Mouse (Mus musculus): Measurements from ENCODE around the gene Itih4. TPM values are rescaled to one million over a fixed set of nuclear protein-coding genes. Genes with fewer than 3 reads are reported as not detected.

Gene Itih4
- polyA plus RNA-seq (2015; fragmentation: Nextera tagmentation; extraction: Ambion mirVana), result 2.2 TPM in 1 of 2 replicates, not detected in the other

DNA sequence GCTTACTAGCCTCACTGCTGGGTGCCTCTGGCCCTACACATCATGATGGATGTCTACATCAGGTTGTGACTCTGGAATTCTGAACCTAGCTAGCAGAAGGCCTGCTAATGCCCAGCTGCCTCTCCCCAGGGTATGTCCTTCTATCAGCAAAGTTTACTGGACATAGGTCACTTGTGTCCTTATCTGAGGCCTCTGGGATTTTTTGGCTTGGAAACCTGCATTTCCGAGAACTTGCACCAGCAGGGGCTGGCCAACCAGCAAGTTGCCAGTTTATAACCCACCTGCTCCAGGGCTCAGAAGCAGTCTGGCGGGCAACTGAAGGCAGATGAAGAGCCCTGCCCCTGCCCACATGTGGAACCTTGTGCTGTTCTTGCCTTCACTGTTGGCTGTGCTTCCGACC, at the start of gene Itih4:
Gene Itih4, plus strand, starts transcription at position 273 of the 400 bp plus-strand sequence.
- no peaks in the 10 kb centered on the region for H3K27me3 ChIP-seq

GRCm38 (mm10) chr14:30837416-30837996, 48.8 kb upstream of the Itih4 start:
- Histone ChIP-seq H3K27me3 (no peaks in the 10 kb centered on the region), H3K4me2 (no peak overlapping the region), H3K4me1 (no peaks in the 10 kb centered on the region), H3K9me3 (no peaks in the 10 kb centered on the region), H3K27ac (no peak overlapping the region), H3K36me3 (peaks cover 24% of the 10 kb centered on the region), H3K9ac (no peak overlapping the region), H3K4me3 (no peak overlapping the region)
- whole genome bisulfite sequencing, result 87% methylated on average over 14 of the region's 14 CpGs
- ATAC-seq (ENCODE audit: insufficient number of reproducible peaks, insufficient read depth, low FRiP score, low TSS enrichment, low read depth), result no peak

More for the DNA sequence above, at the start of gene Itih4:
- Histone ChIP-seq H3K36me3 (no peaks in the 10 kb centered on the region), H3K4me3 (no peak within 1 kb of the TSS), H3K9ac (no peak within 1 kb of the TSS), H3K9me3 (no peaks in the 10 kb centered on the region), H3K4me2 (no peak within 1 kb of the TSS), H3K4me1 (peaks cover 7% of the 10 kb centered on the region), H3K27ac (no peak within 1 kb of the TSS)
- 88% methylated on average over 3 of the region's 3 CpGs for WGBS
- ATAC-seq (ENCODE audit: insufficient number of reproducible peaks, insufficient read depth, low FRiP score, low TSS enrichment, low read depth), result no peak

DNA sequence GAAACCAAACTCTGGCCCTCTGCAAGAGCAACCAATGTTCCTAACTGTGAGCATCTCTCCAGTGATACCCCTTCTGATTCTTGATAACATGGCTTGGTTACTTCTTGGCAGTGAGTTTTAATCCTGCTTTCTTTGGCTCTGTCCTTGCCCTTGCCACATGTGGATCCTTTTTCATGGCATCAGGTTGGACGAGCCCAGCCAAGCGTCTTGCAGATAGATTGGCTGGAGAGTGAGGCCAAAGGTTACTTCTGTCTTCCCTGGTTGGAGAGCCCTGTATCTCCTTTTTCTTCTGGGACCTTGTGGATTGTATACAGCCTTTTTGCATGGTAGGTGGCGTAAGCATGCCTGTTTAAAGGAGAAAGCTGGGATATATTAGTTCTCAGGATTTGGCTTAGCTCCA, 42.6 kb upstream of the Itih4 start:
- H3K9me3 ChIP-seq, result no peaks in the 10 kb centered on the region
- no peak overlapping the region for H3K9ac ChIP-seq
- ATAC-seq (ENCODE audit: insufficient number of reproducible peaks, insufficient read depth, low FRiP score, low TSS enrichment, low read depth), result no peak
- peaks cover 9% of the 10 kb centered on the region for H3K36me3 ChIP-seq
- H3K4me3 ChIP-seq, result no peak overlapping the region
- no peak overlapping the region for H3K4me2 ChIP-seq
- no peak overlapping the region for H3K27ac ChIP-seq
- H3K4me1 ChIP-seq, result no peaks in the 10 kb centered on the region
- 85% methylated on average over 3 of the region's 3 CpGs for WGBS
- no peaks in the 10 kb centered on the region for H3K27me3 ChIP-seq

DNA sequence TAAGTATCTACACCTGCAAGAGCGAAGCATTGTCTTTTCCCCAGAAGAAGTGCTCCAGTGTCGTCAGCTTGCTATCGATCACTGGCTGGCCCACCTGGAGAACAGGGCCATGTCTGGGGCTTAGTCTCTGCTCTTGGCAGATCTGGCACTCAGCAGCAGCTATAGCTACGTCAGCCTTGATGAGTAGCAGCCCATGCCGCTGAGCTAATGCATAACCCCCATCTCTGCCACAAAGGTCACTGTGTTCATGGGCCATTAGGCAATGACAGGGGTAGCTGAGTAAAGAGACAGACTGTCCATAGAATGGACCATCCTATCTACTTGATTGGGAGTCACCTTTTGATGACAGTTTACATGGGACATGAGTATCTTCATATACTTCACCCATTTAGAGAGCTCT, 35.8 kb upstream of the Itih4 start:
- Histone ChIP-seq H3K4me1 (no peaks in the 10 kb centered on the region), H3K36me3 (peaks cover 12% of the 10 kb centered on the region), H3K9ac (no peak overlapping the region), H3K4me3 (no peak overlapping the region), H3K4me2 (no peak overlapping the region), H3K27me3 (no peaks in the 10 kb centered on the region), H3K9me3 (no peaks in the 10 kb centered on the region), H3K27ac (no peak overlapping the region)
- no peak for ATAC-seq (ENCODE audit: insufficient number of reproducible peaks, insufficient read depth, low FRiP score, low TSS enrichment, low read depth)
- WGBS, result 90% methylated on average over 5 of the region's 5 CpGs

DNA sequence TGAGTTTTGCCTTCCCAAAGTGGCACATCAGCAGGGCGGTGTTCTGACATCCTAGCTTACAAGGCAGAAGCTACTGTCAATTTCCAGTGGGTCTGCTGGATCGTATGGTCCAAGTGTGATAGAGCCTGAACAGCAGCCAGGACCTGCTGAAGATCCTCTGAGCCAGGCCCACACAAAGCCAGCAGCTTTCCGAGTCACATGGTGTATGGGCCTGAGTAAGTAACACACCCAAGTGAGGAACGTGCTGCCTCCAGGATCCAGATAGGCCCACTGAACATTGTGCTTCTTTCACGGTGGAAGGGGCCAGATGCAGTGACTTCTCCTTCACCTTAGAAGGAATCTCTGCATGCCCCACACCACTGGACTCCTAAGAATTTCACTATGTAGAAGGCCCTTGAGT, 34.0 kb upstream of the Itih4 start:
- Histone ChIP-seq H3K36me3 (peaks cover 12% of the 10 kb centered on the region; the same call in 1 of the 2 replicates), H3K4me3 (no peak overlapping the region), H3K4me1 (no peaks in the 10 kb centered on the region), H3K9ac (no peak overlapping the region), H3K27me3 (no peaks in the 10 kb centered on the region), H3K27ac (no peak overlapping the region), H3K9me3 (no peaks in the 10 kb centered on the region), H3K4me2 (no peak overlapping the region)
- WGBS, result 85% methylated on average over 5 of the region's 5 CpGs
- no peak for ATAC-seq (ENCODE audit: insufficient number of reproducible peaks, insufficient read depth, low FRiP score, low TSS enrichment, low read depth)

DNA sequence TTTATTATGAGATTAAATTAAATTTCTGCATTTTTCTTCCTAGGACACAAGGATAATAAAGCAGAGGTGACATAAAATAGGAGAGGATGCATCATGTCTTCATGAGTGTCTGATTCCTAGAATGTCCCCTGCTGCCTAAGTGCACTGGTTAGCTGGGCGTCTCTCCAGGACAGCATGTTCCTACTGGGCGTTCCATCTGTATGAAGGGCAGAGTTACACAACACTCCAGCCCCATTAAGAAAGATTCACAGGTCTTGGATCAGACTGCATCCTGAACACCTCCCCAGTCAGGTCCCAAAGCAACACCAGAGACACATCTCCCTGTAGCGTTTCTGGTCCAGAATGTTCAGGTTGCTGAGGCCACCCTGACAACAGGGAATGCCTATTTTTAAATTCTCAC, 31.0 kb upstream of the Itih4 start:
- WGBS, result 91% methylated on average over 3 of the region's 3 CpGs
- H3K9ac ChIP-seq, result no peak overlapping the region

GRCm38 (mm10) chr14:30856885-30857507, 29.3 kb upstream of the Itih4 start:
- no peak overlapping the region for H3K9ac ChIP-seq
- no peaks in the 10 kb centered on the region for H3K27me3 ChIP-seq
- H3K9me3 ChIP-seq, result no peaks in the 10 kb centered on the region
- no peak overlapping the region for H3K27ac ChIP-seq
- 88% methylated on average over 10 of the region's 10 CpGs for WGBS
- peaks cover 12% of the 10 kb centered on the region; the same call in 1 of the 2 replicates for H3K36me3 ChIP-seq
- H3K4me2 ChIP-seq, result no peak overlapping the region
- H3K4me1 ChIP-seq, result peaks cover 3% of the 10 kb centered on the region; the same call in 1 of the 2 replicates
- no peak overlapping the region for H3K4me3 ChIP-seq
- ATAC-seq (ENCODE audit: insufficient number of reproducible peaks, insufficient read depth, low FRiP score, low TSS enrichment, low read depth), result no peak

More for the DNA sequence above, 31.0 kb upstream of the Itih4 start:
- Histone ChIP-seq H3K27ac (no peak overlapping the region), H3K36me3 (peaks cover 12% of the 10 kb centered on the region; the same call in 1 of the 2 replicates), H3K4me2 (no peak overlapping the region), H3K9me3 (no peaks in the 10 kb centered on the region), H3K27me3 (no peaks in the 10 kb centered on the region), H3K4me1 (no peaks in the 10 kb centered on the region), H3K4me3 (no peak overlapping the region)
- no peak for ATAC-seq (ENCODE audit: insufficient number of reproducible peaks, insufficient read depth, low FRiP score, low TSS enrichment, low read depth)

DNA sequence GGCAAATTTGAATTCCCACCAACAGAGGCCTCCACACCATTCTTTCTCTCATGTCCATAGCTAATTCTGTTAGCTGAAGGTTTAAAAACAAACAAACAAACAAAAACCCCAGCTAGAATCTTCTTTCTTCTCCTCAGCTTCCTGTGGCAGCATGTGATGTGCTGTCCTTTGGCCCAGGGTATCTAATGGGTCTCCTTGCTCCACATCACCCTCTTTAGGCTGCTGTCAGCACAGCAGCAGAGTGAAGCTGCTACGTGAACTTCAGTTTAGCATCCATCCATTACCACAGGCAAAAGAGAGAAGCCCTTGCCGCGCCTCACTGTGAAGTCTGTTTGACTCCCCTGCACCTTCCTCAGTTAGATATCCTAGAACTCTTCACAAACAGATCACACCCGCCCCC, 28.3 kb upstream of the Itih4 start:
- 88% methylated on average over 4 of the region's 4 CpGs for WGBS
- no peak for ATAC-seq (ENCODE audit: insufficient number of reproducible peaks, insufficient read depth, low FRiP score, low TSS enrichment, low read depth)

DNA sequence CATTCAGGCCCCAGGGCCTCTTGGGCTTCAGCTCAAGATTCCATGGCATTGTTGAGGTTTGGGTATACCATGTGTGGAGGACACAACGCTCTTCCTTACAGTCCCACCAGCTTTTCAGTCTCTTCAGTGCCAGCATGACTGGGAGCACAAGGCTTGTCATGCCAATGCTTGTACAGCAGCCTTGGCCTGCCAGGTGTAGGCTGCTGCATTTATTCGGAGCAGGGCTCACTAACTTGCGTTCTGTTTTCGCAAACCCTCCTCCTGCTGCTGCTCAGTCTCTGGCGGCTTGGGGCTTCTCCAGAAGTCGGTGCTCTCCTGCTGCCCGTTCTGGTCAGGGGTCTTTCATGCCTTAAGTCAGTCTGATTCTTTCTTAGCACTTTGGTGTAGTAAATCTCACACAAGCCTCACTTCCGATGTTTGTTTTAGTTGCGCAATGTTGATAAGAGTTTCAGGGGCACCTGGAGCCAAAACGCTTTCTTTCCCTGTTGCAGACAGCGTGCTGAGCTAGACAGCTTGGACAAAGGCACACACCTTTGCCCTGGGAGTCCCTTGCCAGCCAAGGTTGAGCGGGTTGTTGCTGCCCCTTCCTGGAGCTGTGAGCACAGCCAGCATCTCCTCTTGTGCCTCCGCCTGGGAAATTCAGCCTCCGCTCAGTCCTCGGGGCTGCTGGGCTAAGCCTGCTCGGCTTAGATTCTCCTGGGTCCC, 24.7 kb upstream of the Itih4 start:
- H3K27ac ChIP-seq, result no peak overlapping the region
- no peaks in the 10 kb centered on the region for H3K27me3 ChIP-seq
- H3K4me1 ChIP-seq, result peaks cover 3% of the 10 kb centered on the region; the same call in 1 of the 2 replicates
- peaks cover 22% of the 10 kb centered on the region for H3K36me3 ChIP-seq
- H3K9ac ChIP-seq, result no peak overlapping the region
- H3K9me3 ChIP-seq, result no peaks in the 10 kb centered on the region
- no peak overlapping the region for H3K4me2 ChIP-seq
- 72% methylated on average over 16 of the region's 16 CpGs for WGBS
- H3K4me3 ChIP-seq, result no peak overlapping the region
- no peak for ATAC-seq (ENCODE audit: insufficient number of reproducible peaks, insufficient read depth, low FRiP score, low TSS enrichment, low read depth)

More for the DNA sequence above, 28.3 kb upstream of the Itih4 start:
- H3K27me3 ChIP-seq, result no peaks in the 10 kb centered on the region
- no peak overlapping the region for H3K4me3 ChIP-seq
- peaks cover 3% of the 10 kb centered on the region; the same call in 1 of the 2 replicates for H3K4me1 ChIP-seq
- no peak overlapping the region for H3K9ac ChIP-seq
- peaks cover 12% of the 10 kb centered on the region; the same call in 1 of the 2 replicates for H3K36me3 ChIP-seq
- no peak overlapping the region for H3K4me2 ChIP-seq
- H3K27ac ChIP-seq, result no peak overlapping the region
- H3K9me3 ChIP-seq, result no peaks in the 10 kb centered on the region

GRCm38 (mm10) chr14:30862368-30862767, 23.9 kb upstream of the Itih4 start:
- 83% methylated on average over 9 of the region's 9 CpGs for WGBS

GRCm38 (mm10) chr14:30865311-30865710, 21.0 kb upstream of the Itih4 start:
- Histone ChIP-seq H3K27me3 (no peaks in the 10 kb centered on the region), H3K4me1 (peaks cover 13% of the 10 kb centered on the region), H3K4me2 (no peak overlapping the region), H3K9ac (no peak overlapping the region), H3K36me3 (peaks cover 44% of the 10 kb centered on the region), H3K27ac (no peak overlapping the region), H3K9me3 (no peaks in the 10 kb centered on the region), H3K4me3 (no peak overlapping the region)
- WGBS, result 70% methylated on average over 3 of the region's 3 CpGs
- no peak for ATAC-seq (ENCODE audit: insufficient number of reproducible peaks, insufficient read depth, low FRiP score, low TSS enrichment, low read depth)

More at GRCm38 (mm10) chr14:30862368-30862767, 23.9 kb upstream of the Itih4 start:
- Histone ChIP-seq H3K27ac (no peak overlapping the region), H3K4me2 (no peak overlapping the region), H3K4me1 (peaks cover 3% of the 10 kb centered on the region; the same call in 1 of the 2 replicates), H3K27me3 (no peaks in the 10 kb centered on the region), H3K36me3 (peaks cover 27% of the 10 kb centered on the region), H3K9ac (no peak overlapping the region), H3K9me3 (no peaks in the 10 kb centered on the region), H3K4me3 (no peak overlapping the region)
- no peak for ATAC-seq (ENCODE audit: insufficient number of reproducible peaks, insufficient read depth, low FRiP score, low TSS enrichment, low read depth)
